19 mouse cellular contexts compared by ENCODE assay signal in genomic region chr2:38610161-38610560, GRCm38 (mm10). TPM values are rescaled to one million over a fixed set of nuclear protein-coding genes. Genes with fewer than 3 reads are reported as not detected.
DNase-seq lines count a peak whose midpoint lies in the region; ATAC-seq lines count a peak whose summit lies in the region.
"Had no signal": no experiment of that assay in that cellular context is flagged by ENCODE, and none has a peak within 500 bp of the region (broad histone marks: within the 10 kb centered on the region; RNA-seq: fewer than 3 reads in every experiment).

No protein-coding gene starts in this region.

- H3K9me3 ChIP-seq in forebrain, embryonic 13.5 days (replicated peaks): no peaks in the 10 kb centered on the region
- no peaks in the 10 kb centered on the region for H3K9me3 ChIP-seq in forebrain, embryonic 15.5 days
- no peaks in the 10 kb centered on the region for H3K9me3 ChIP-seq in midbrain, embryonic 12.5 days
- no peaks in the 10 kb centered on the region for H3K9me3 ChIP-seq in midbrain, embryonic 10.5 days (replicated peaks)
- H3K9me3 ChIP-seq: kidney, embryonic 15.5 days; limb, embryonic 12.5 days had no signal

- no peak for ATAC-seq in forebrain, embryonic 13.5 days
- no peak for ATAC-seq in forebrain, embryonic 15.5 days (replicated peaks)
- ATAC-seq in midbrain, embryonic 12.5 days (ENCODE audit: low FRiP score, low read depth): no peak
- ATAC-seq: intestine, postnatal 0 days had no signal

- WGBS in forebrain, embryonic 13.5 days: 85% methylated on average over 2 of the region's 2 CpGs
- WGBS in forebrain, embryonic 15.5 days: 81% methylated on average over 2 of the region's 2 CpGs
- WGBS in midbrain, embryonic 12.5 days: 89% methylated on average over 2 of the region's 2 CpGs
- WGBS in midbrain, embryonic 10.5 days: 88% methylated on average over 2 of the region's 2 CpGs

- H3K36me3 ChIP-seq in forebrain, embryonic 13.5 days (ENCODE audit: poor library complexity, severe bottlenecking): peaks cover 20% of the 10 kb centered on the region
- H3K36me3 ChIP-seq in forebrain, embryonic 15.5 days: 0 out of 2 replicates have a peak, but pooled peaks cover 2% of the 10 kb centered on the region
- 0 out of 2 replicates have a peak, but pooled peaks cover 11% of the 10 kb centered on the region for H3K36me3 ChIP-seq in midbrain, embryonic 12.5 days
- H3K36me3 ChIP-seq in midbrain, embryonic 10.5 days: peaks cover 60% of the 10 kb centered on the region

- H3K4me2 ChIP-seq in forebrain, embryonic 13.5 days: no peak overlapping the region
- no peak overlapping the region for H3K4me2 ChIP-seq in forebrain, embryonic 15.5 days (replicated peaks)
- no peak overlapping the region for H3K4me2 ChIP-seq in midbrain, embryonic 12.5 days (replicated peaks)
- H3K4me2 ChIP-seq: heart, embryonic 11.5 days; kidney, embryonic 15.5 days; limb, embryonic 12.5 days; liver, embryonic 11.5 days had no signal

- H3K4me3 ChIP-seq in forebrain, embryonic 13.5 days: no peak overlapping the region
- no peak overlapping the region for H3K4me3 ChIP-seq in forebrain, embryonic 15.5 days
- H3K4me3 ChIP-seq in midbrain, embryonic 12.5 days: no peak overlapping the region
- H3K4me3 ChIP-seq in midbrain, embryonic 10.5 days: no peak overlapping the region
- H3K4me3 ChIP-seq: kidney, embryonic 15.5 days; limb, embryonic 12.5 days had no signal

- H3K9ac ChIP-seq in forebrain, embryonic 13.5 days: no peak overlapping the region
- H3K9ac ChIP-seq in forebrain, embryonic 15.5 days (replicated peaks): no peak overlapping the region
- no peak overlapping the region for H3K9ac ChIP-seq in midbrain, embryonic 12.5 days (replicated peaks)
- H3K9ac ChIP-seq: kidney, embryonic 15.5 days; limb, embryonic 12.5 days had no signal

- H3K4me1 ChIP-seq in forebrain, embryonic 13.5 days: peaks cover 50% of the 10 kb centered on the region
- H3K4me1 ChIP-seq in forebrain, embryonic 15.5 days: peaks cover 35% of the 10 kb centered on the region
- H3K4me1 ChIP-seq in midbrain, embryonic 12.5 days: peaks cover 37% of the 10 kb centered on the region
- peaks cover 20% of the 10 kb centered on the region for H3K4me1 ChIP-seq in midbrain, embryonic 10.5 days
- H3K4me1 ChIP-seq: kidney, embryonic 15.5 days; limb, embryonic 12.5 days had no signal

- DNase-seq in midbrain, embryonic 10.5 days (ENCODE audit: low spot score): no peak
- peak; percentile 60 for DNase-seq in CD4-positive, CD25-positive, alpha-beta regulatory T cell, adult 2 months (ENCODE audit: low read depth, low spot score)
- DNase-seq in induced T-regulatory cell, adult 2 months (ENCODE audit: low read depth): peak; percentile 66
- no peak for DNase-seq in kidney, adult 18-20 months
- no peak for DNase-seq in adrenal gland, adult 18-20 months (ENCODE audit: low spot score in 2 of 2)
- DNase-seq: adrenal gland, postnatal 36 days; B cell, adult 2 months; cerebellum, adult 9-11 months; lung, adult 18-20 months; lung, postnatal 10 days; spleen, adult 18-20 months had no signal

- H3K27ac ChIP-seq in forebrain, embryonic 13.5 days: peak overlapping the region; percentile 55; the same call in 1 of the 2 replicates
- no peak overlapping the region for H3K27ac ChIP-seq in forebrain, embryonic 15.5 days (replicated peaks)
- 0 out of 2 replicates have a peak overlapping the region, but pooled peaks have one; percentile 15 for H3K27ac ChIP-seq in midbrain, embryonic 12.5 days (replicated peaks)
- H3K27ac ChIP-seq in midbrain, embryonic 10.5 days (replicated peaks): no peak overlapping the region
- H3K27ac ChIP-seq: kidney, embryonic 15.5 days; limb, embryonic 12.5 days had no signal

- no peaks in the 10 kb centered on the region for H3K27me3 ChIP-seq in forebrain, embryonic 13.5 days
- no peaks in the 10 kb centered on the region for H3K27me3 ChIP-seq in forebrain, embryonic 15.5 days
- no peaks in the 10 kb centered on the region for H3K27me3 ChIP-seq in midbrain, embryonic 12.5 days
- H3K27me3 ChIP-seq in midbrain, embryonic 10.5 days (ENCODE audit: low read depth, poor library complexity, severe bottlenecking): no peaks in the 10 kb centered on the region
- H3K27me3 ChIP-seq: kidney, embryonic 15.5 days; limb, embryonic 12.5 days had no signal

RNA-seq across cellular contexts. Expression of gene Psmb7, which starts 33.7 kb away (rescaled TPM):
- polyA plus RNA-seq in forebrain, embryonic 13.5 days (2015; fragmentation: Nextera tagmentation; extraction: Ambion mirVana): 348 and 354 TPM in 2 replicates
- polyA plus RNA-seq in forebrain, embryonic 15.5 days (2015; fragmentation: Nextera tagmentation; extraction: Ambion mirVana): 302 and 304 TPM in 2 replicates
- 273 and 282 TPM in 2 replicates for polyA plus RNA-seq in midbrain, embryonic 12.5 days (2016; fragmentation: Nextera tagmentation; extraction: Ambion mirVana)
- 322 and 336 TPM in 2 replicates for polyA plus RNA-seq in midbrain, embryonic 10.5 days (2016; fragmentation: Nextera tagmentation; extraction: Ambion mirVana)
- total RNA-seq in adrenal gland, adult 18-20 months (2021): 100 to 1,000 TPM; 278 to 331 TPM

Comparison
In these comparisons a context has a peak if more than half of its experiments do, and no peak if none do; other contexts are left out.
1. H3K27ac ChIP-seq: peak in forebrain, embryonic 13.5 days (single experiment) and midbrain, embryonic 12.5 days (single experiment); none in forebrain, embryonic 15.5 days (single experiment) and midbrain, embryonic 10.5 days (single experiment).
2. DNase-seq: peak in CD4-positive, CD25-positive, alpha-beta regulatory T cell, adult 2 months (single experiment) and induced T-regulatory cell, adult 2 months (single experiment); none in midbrain, embryonic 10.5 days (single experiment), kidney, adult 18-20 months (single experiment) and adrenal gland, adult 18-20 months (0 of 2).